Mouse (Mus musculus): ENCODE results near the gene Cdh1.

DNA sequence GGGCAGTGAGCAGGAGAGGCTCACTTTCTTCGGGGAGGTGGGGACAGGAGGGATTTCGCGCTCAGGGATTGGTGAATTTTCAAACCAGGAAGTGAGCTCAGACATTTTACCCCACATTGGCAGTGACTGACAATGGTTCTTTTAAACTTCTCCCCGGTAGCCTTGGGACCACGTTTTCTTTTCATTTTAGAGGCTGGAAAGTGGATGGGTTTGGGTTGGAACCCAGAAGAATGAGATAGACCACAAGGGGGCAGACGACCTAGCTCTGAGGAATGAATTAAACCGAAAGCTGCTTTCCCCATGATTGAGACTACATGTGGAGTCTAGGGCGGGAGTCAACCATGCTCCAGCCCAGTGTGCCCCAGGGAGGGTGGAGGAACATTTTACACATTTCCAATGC lies 71.7 kb downstream of the Cdh1 start:
- peak; percentile 46 for TF ChIP-seq CTCF (IDR thresholded peaks at IDR 0.05; ENCODE audit: low read depth)
- no peak for TF ChIP-seq EP300 (IDR thresholded peaks at IDR 0.05; ENCODE audit: low read depth)

Data from liver, embryonic 14.5 days (tissue).